Mouse (Mus musculus) liver, adult 2 months (tissue): Measurements from ENCODE around the gene Denr.

Experiments
- CTCF ChIP-seq: fragments of 200-500 bp; IDR thresholded peaks from 2 replicates; pipeline ENCODE4 v1.5.1; 2011; ENCODE audit warnings: low read depth, low read length, control low read depth
- POLR2A ChIP-seq: fragments of 200-500 bp; IDR thresholded peaks from 2 replicates; pipeline ENCODE4 v1.6.1; 2011; ENCODE audit warnings: low read length, control low read depth; ENCODE audit not compliant: insufficient read depth; ENCODE audit errors: extremely low read depth

- TF ChIP-seq POLR2A (no peak), CTCF (no peak)
These were observed 71.2 kb downstream of the Denr start for GRCm38 (mm10) chr5:123978131-123978530.
